Mouse (Mus musculus) erythroblast, adult 5-6 weeks (primary cell): ENCODE measurements around the gene Gm7879. TPM values are rescaled to one million over a fixed set of nuclear protein-coding genes. Genes with fewer than 3 reads are reported as not detected.
"Not testable (repeated sequence)": the region's sequence is repeated elsewhere in the genome, so short reads cannot be mapped to it uniquely, and the experiment has no call there.

Experiments used
- ATAC-seq: replicated peaks from 2 replicates; pipeline ENCODE4 v1.8.0; 2016; ENCODE audit warnings: moderate number of reproducible peaks, mild to moderate bottlenecking, moderate TSS enrichment, inconsistent platforms; ENCODE audit not compliant: poor library complexity, low FRiP score, severe bottlenecking
- total RNA-seq, 2 experiments: library from RNA; stranded (forward) in 1 of 2; stranded (reverse) in 1 of 2; fragments of 150-400 nt in 1 of 2; fragments of 200-764, 138-1000 nt in 1 of 2; gene quantifications; 2 replicates each; pipeline versions ENCODE4 v1.2.3 to v1.2.4; 2015 to 2017; ENCODE audit warnings: low replicate concordance in 2 of 2

Gene Gm7879
- total RNA-seq (2015; ENCODE audit: low replicate concordance), result not detected in 2 replicates
- 0.68 TPM in 1 of 2 replicates, not detected in the other for total RNA-seq (2017; ENCODE audit: low replicate concordance)

- not testable (repeated sequence) for ATAC-seq
These were observed at the start of gene Gm7879 for GRCm38 (mm10) chr5:43912844-43913243. Gm7879 (plus strand) TSS chr5:43913144.

- no peak for ATAC-seq
These were observed 49.3 kb upstream of the Gm7879 start for GRCm38 (mm10) chr5:43863642-43864041.

GRCm38 (mm10) chr5:43865316-43865715 is 47.6 kb upstream of the Gm7879 start:
- no peak for ATAC-seq

- no peak for ATAC-seq
These were observed 44.7 kb upstream of the Gm7879 start, which contains the start of gene Cd38 for GRCm38 (mm10) chr5:43868253-43868652. Cd38 (plus strand) TSS chr5:43868553.

- ATAC-seq, result no peak
These were observed 44.0 kb upstream of the Gm7879 start for GRCm38 (mm10) chr5:43868711-43869600.

GRCm38 (mm10) chr5:43871845-43872244 is 41.1 kb upstream of the Gm7879 start:
- ATAC-seq, result no peak

GRCm38 (mm10) chr5:43872652-43873051 is 40.3 kb upstream of the Gm7879 start:
- ATAC-seq, result no peak

GRCm38 (mm10) chr5:43882034-43882433 is 30.9 kb upstream of the Gm7879 start:
- no peak for ATAC-seq

- ATAC-seq, result no peak
These were observed 27.7 kb upstream of the Gm7879 start for GRCm38 (mm10) chr5:43885060-43885820.

GRCm38 (mm10) chr5:43892386-43892785 is 20.6 kb upstream of the Gm7879 start:
- no peak for ATAC-seq

- no peak for ATAC-seq
These were observed 18.8 kb upstream of the Gm7879 start for GRCm38 (mm10) chr5:43894113-43894512.

GRCm38 (mm10) chr5:43895931-43896330 is 17.0 kb upstream of the Gm7879 start:
- ATAC-seq, result no peak

GRCm38 (mm10) chr5:43904685-43905084 is 8.3 kb upstream of the Gm7879 start:
- ATAC-seq, result no peak

- ATAC-seq, result no peak
These were observed 3.7 kb upstream of the Gm7879 start for GRCm38 (mm10) chr5:43909213-43909612.

- no peak for ATAC-seq
These were observed 2.9 kb upstream of the Gm7879 start for GRCm38 (mm10) chr5:43910006-43910405.

GRCm38 (mm10) chr5:43915261-43915886 is 2.4 kb downstream of the Gm7879 start:
- ATAC-seq, result no peak

- ATAC-seq, result no peak
These were observed 8.9 kb downstream of the Gm7879 start for GRCm38 (mm10) chr5:43921877-43922276.

- no peak for ATAC-seq
These were observed 11.0 kb downstream of the Gm7879 start for GRCm38 (mm10) chr5:43923933-43924332.

GRCm38 (mm10) chr5:43927729-43928128 is 14.8 kb downstream of the Gm7879 start:
- no peak for ATAC-seq

- no peak for ATAC-seq
These were observed 20.3 kb downstream of the Gm7879 start for GRCm38 (mm10) chr5:43933269-43933668.
